In the genomic region with DNA sequence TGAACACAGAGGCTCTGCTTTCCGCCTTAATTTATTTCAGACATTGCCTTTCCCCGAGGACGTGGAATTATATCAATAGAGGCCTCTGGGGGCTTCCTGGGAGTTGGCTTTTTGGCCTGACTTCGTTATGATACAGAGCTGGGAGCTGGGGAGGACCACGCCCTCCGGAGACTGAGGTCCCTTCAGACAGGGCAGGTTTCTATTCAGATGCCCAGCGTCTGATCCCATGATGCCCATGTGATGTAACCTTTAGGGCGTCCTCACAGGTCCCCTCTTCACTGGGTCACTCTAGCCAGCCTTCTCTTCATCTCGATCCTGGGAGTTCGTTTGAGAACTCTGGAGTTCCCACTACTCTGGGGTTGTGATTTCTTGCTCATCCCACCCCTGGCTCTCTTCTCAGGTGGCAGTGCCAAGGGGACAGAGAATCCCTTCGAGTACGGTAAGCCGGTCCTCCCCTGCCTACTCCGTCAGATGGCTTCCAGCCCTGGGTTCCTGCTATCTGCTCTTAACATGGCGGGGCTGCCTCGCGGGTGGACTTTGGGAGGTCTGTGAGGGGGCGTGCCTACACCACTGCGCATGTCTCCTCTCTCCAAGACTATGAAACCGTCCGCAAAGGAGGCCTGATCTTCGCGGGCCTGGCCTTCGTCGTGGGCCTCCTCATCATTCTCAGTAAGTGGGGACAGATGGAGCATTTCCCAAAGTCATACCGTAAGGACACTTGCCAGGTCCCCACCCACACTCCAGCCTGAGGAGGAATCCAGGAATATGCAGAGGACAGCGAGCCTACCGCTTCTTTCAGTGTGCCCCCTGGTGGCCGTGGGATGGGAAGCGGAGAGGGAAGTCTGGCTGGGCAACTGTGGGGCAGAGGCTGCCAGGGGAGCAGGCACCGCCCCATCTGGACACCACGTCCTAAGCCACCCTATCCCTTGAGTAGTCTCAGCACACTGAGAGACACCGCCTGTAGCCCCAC, we compare ENCODE assay signal across 8 mouse cellular contexts. TPM values are rescaled to one million over a fixed set of nuclear protein-coding genes. Genes with fewer than 3 reads are reported as not detected.
DNase-seq lines count a peak whose midpoint lies in the region; ATAC-seq and TF ChIP-seq lines count a peak whose summit lies in the region.

No protein-coding gene starts in this region.

- 37% methylated on average over 33 of the region's 33 CpGs for WGBS in intestine, postnatal 0 days
- 35% methylated on average over 33 of the region's 33 CpGs for WGBS in limb, embryonic 11.5 days
- WGBS in midbrain, embryonic 12.5 days = 43% methylated on average over 33 of the region's 33 CpGs

- no peak overlapping the region for H3K9ac ChIP-seq in intestine, postnatal 0 days (ENCODE audit: low read depth, low read length)
- no peak overlapping the region for H3K9ac ChIP-seq in limb, embryonic 11.5 days (ENCODE audit: low read length)
- H3K9ac ChIP-seq in midbrain, embryonic 12.5 days (replicated peaks) = peak overlapping the region; percentile 11; the same call in 1 of the 2 replicates

- H3K4me1 ChIP-seq in intestine, postnatal 0 days (replicated peaks; ENCODE audit: control insufficient read depth, insufficient read depth, low read length) = no peaks in the 10 kb centered on the region
- H3K4me1 ChIP-seq in limb, embryonic 11.5 days (ENCODE audit: control insufficient read depth, insufficient read depth, low read length) = no peaks in the 10 kb centered on the region
- 0 out of 2 replicates have a peak, but pooled peaks cover 6% of the 10 kb centered on the region for H3K4me1 ChIP-seq in midbrain, embryonic 12.5 days

- no peak overlapping the region for H3K27ac ChIP-seq in intestine, postnatal 0 days (ENCODE audit: low read depth, low read length)
- no peak overlapping the region for H3K27ac ChIP-seq in limb, embryonic 11.5 days (replicated peaks; ENCODE audit: low read depth, low read length)
- no peak overlapping the region for H3K27ac ChIP-seq in midbrain, embryonic 12.5 days (replicated peaks)

- TF ChIP-seq CTCF in intestine, postnatal 0 days (IDR thresholded peaks at IDR 0.05; ENCODE audit: low read depth) = peak; percentile 92

- peak; percentile 62 for ATAC-seq in granulocyte monocyte progenitor cell, adult 5-6 weeks (replicated peaks; ENCODE audit: poor library complexity, severe bottlenecking)
- no peak; the same call in 1 of the 2 replicates for ATAC-seq in intestine, postnatal 0 days
- ATAC-seq in limb, embryonic 11.5 days (ENCODE audit: insufficient number of reproducible peaks, low FRiP score, low TSS enrichment, low read depth) = peak; percentile 46; the same call in 1 of the 2 replicates
- ATAC-seq in midbrain, embryonic 12.5 days (ENCODE audit: low FRiP score, low read depth) = peak; percentile 59

- no peaks in the 10 kb centered on the region for H3K9me3 ChIP-seq in intestine, postnatal 0 days (ENCODE audit: control insufficient read depth)
- no peaks in the 10 kb centered on the region for H3K9me3 ChIP-seq in limb, embryonic 11.5 days (ENCODE audit: control insufficient read depth, low read length)
- H3K9me3 ChIP-seq in midbrain, embryonic 12.5 days = no peaks in the 10 kb centered on the region

- DNase-seq in adrenal gland, postnatal 14 days = peak; percentile 91
- peak; percentile 67 for DNase-seq in embryo, embryonic 11.5 days (ENCODE audit: low read depth, low spot score)
- peak; percentile 86 for DNase-seq in limb, embryonic 11.5 days (ENCODE audit: low spot score)
- DNase-seq in spleen, adult 12 weeks (ENCODE audit: low spot score) = peak; percentile 16
- no peak for DNase-seq in c-Kit-positive CD71-positive TER-119-positive erythroid progenitor cells, embryonic 14.5 days (ENCODE audit: low spot score)

- H3K4me3 ChIP-seq in intestine, postnatal 0 days (ENCODE audit: low read depth, low read length) = peak overlapping the region; percentile 10; the same call in 1 of the 2 replicates
- H3K4me3 ChIP-seq in limb, embryonic 11.5 days (ENCODE audit: low read depth, low read length) = no peak overlapping the region
- peak overlapping the region; percentile 28 for H3K4me3 ChIP-seq in midbrain, embryonic 12.5 days

- H3K36me3 ChIP-seq in intestine, postnatal 0 days (ENCODE audit: control insufficient read depth, insufficient read depth) = no peaks in the 10 kb centered on the region
- no peaks in the 10 kb centered on the region for H3K36me3 ChIP-seq in limb, embryonic 11.5 days (ENCODE audit: control insufficient read depth, insufficient read depth, low read length)
- H3K36me3 ChIP-seq in midbrain, embryonic 12.5 days = no peaks in the 10 kb centered on the region

- H3K4me2 ChIP-seq in intestine, postnatal 0 days (replicated peaks; ENCODE audit: low read depth) = peak overlapping the region; percentile 56
- H3K4me2 ChIP-seq in limb, embryonic 11.5 days (ENCODE audit: low read depth, severe bottlenecking) = peak overlapping the region; percentile 37
- peak overlapping the region; percentile 48 for H3K4me2 ChIP-seq in midbrain, embryonic 12.5 days (replicated peaks)

- H3K27me3 ChIP-seq in intestine, postnatal 0 days (replicated peaks; ENCODE audit: control insufficient read depth, insufficient read depth, low read length) = no peaks in the 10 kb centered on the region; the same call in 1 of the 2 replicates
- no peaks in the 10 kb centered on the region for H3K27me3 ChIP-seq in limb, embryonic 11.5 days (ENCODE audit: control insufficient read depth, insufficient read depth, low read length)
- peaks cover 22% of the 10 kb centered on the region for H3K27me3 ChIP-seq in midbrain, embryonic 12.5 days

RNA-seq across cellular contexts. Expression of a gene that starts 8.5 kb away (rescaled TPM):
- total RNA-seq in adrenal gland, postnatal 14 days (2021) = 3.0 and 6.3 TPM in 2 replicates
- not detected in 2 replicates for total RNA-seq in granulocyte monocyte progenitor cell, adult 5-6 weeks (2014; fragmentation: Nextera tagmentation)
- total RNA-seq in granulocyte monocyte progenitor cell, adult 5-6 weeks (2017) = 1.6 and 2.5 TPM in 2 replicates
- polyA plus RNA-seq in intestine, postnatal 0 days (2015; fragmentation: Nextera tagmentation; extraction: Ambion mirVana) = 1.2 and 1.7 TPM in 2 replicates
- 0.56 and 0.91 TPM in 2 replicates for polyA plus RNA-seq in limb, embryonic 11.5 days (2014; fragmentation: Nextera tagmentation; extraction: Ambion mirVana)
- polyA plus RNA-seq in midbrain, embryonic 12.5 days (2016; fragmentation: Nextera tagmentation; extraction: Ambion mirVana) = 2.9 and 3.0 TPM in 2 replicates

RNA-seq across cellular contexts. Expression of a gene that starts 18.4 kb away (rescaled TPM):
- 0.78 and 1.4 TPM in 2 replicates for total RNA-seq in adrenal gland, postnatal 14 days (2021)
- total RNA-seq in granulocyte monocyte progenitor cell, adult 5-6 weeks (2014; fragmentation: Nextera tagmentation) = not detected in 2 replicates
- total RNA-seq in granulocyte monocyte progenitor cell, adult 5-6 weeks (2017) = not detected in 2 replicates
- polyA plus RNA-seq in intestine, postnatal 0 days (2015; fragmentation: Nextera tagmentation; extraction: Ambion mirVana) = 0.08 and 0.09 TPM in 2 replicates
- 0.11 and 0.44 TPM in 2 replicates for polyA plus RNA-seq in limb, embryonic 11.5 days (2014; fragmentation: Nextera tagmentation; extraction: Ambion mirVana)
- 2.0 and 2.3 TPM in 2 replicates for polyA plus RNA-seq in midbrain, embryonic 12.5 days (2016; fragmentation: Nextera tagmentation; extraction: Ambion mirVana)

RNA-seq across cellular contexts. Expression of a gene that starts 38.0 kb away (rescaled TPM):
- total RNA-seq in adrenal gland, postnatal 14 days (2021) = 110 and 140 TPM in 2 replicates
- not detected in 2 replicates for total RNA-seq in granulocyte monocyte progenitor cell, adult 5-6 weeks (2014; fragmentation: Nextera tagmentation)
- total RNA-seq in granulocyte monocyte progenitor cell, adult 5-6 weeks (2017) = not detected in 2 replicates
- 54.5 and 57.2 TPM in 2 replicates for polyA plus RNA-seq in intestine, postnatal 0 days (2015; fragmentation: Nextera tagmentation; extraction: Ambion mirVana)
- 74.7 and 84.9 TPM in 2 replicates for polyA plus RNA-seq in limb, embryonic 11.5 days (2014; fragmentation: Nextera tagmentation; extraction: Ambion mirVana)
- 197 and 204 TPM in 2 replicates for polyA plus RNA-seq in midbrain, embryonic 12.5 days (2016; fragmentation: Nextera tagmentation; extraction: Ambion mirVana)
